Mouse (Mus musculus): Measurements from ENCODE around the gene 1520401A03Rik. TPM values are rescaled to one million over a fixed set of nuclear protein-coding genes. Genes with fewer than 3 reads are reported as not detected.

1520401A03Rik gene
- polyA plus RNA-seq, 1 experiment from 2014 or later: 0.30 TPM

DNA sequence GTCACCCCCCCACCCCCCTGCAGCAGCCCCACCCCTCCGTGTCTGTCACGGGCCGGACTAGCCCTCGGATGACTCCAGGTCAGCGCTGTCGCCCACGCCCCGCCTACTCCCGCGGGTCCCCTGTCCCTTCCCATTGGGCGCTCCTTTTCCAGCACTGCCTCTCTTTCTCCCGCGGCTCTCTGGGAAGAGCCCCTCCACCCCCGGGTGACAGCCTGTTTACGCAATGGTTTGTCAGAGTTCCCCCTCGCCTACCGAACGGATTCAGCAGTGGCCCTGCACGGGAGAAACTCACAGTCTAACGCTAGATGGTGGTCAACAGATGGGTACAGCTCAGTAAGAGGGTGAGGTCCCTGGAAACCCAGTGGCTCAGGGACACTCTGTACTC is 4.2 kb upstream of the 1520401A03Rik start:
- DNase-seq (ENCODE audit: low spot score) (peak; percentile 95), ATAC-seq (replicated peaks; ENCODE audit: low FRiP score, low read depth) (peak; percentile 86)
- Histone ChIP-seq H3K4me2 (ENCODE audit: low read length) (peak overlapping the region; percentile 88), H3K9ac (ENCODE audit: low read depth, low read length) (peak overlapping the region; percentile 73), H3K4me1 (replicated peaks; ENCODE audit: insufficient read depth, low read length) (peaks cover 4% of the 10 kb centered on the region; the same call in 1 of the 2 replicates), H3K36me3 (ENCODE audit: insufficient read depth, low read length) (no peaks in the 10 kb centered on the region), H3K4me3 (replicated peaks; ENCODE audit: low read depth, low read length) (peak overlapping the region; percentile 76), H3K27me3 (ENCODE audit: insufficient read depth, low read length) (no peaks in the 10 kb centered on the region), H3K27ac (peak overlapping the region; percentile 84), H3K9me3 (replicated peaks; ENCODE audit: low read length) (no peaks in the 10 kb centered on the region)
- under 1% methylated on average over 20 of the region's 20 CpGs for WGBS
- peak; percentile 54 for TF ChIP-seq CTCF (IDR thresholded peaks at IDR 0.05; ENCODE audit: low read depth)

GRCm38 (mm10) chr17:23725999-23726757 is 3.6 kb upstream of the 1520401A03Rik start, which contains the start of gene Pkmyt1:
Gene Pkmyt1 (plus strand): TSS chr17:23726336.
- Histone ChIP-seq H3K36me3 (ENCODE audit: insufficient read depth, low read length) (no peaks in the 10 kb centered on the region), H3K27ac (peak within 1 kb of the TSS; percentile 84), H3K27me3 (ENCODE audit: insufficient read depth, low read length) (no peaks in the 10 kb centered on the region), H3K4me3 (replicated peaks; ENCODE audit: low read depth, low read length) (peak within 1 kb of the TSS; percentile 76), H3K4me2 (ENCODE audit: low read length) (peak within 1 kb of the TSS; percentile 88), H3K9me3 (replicated peaks; ENCODE audit: low read length) (no peaks in the 10 kb centered on the region), H3K9ac (ENCODE audit: low read depth, low read length) (peak within 1 kb of the TSS; percentile 73), H3K4me1 (replicated peaks; ENCODE audit: insufficient read depth, low read length) (peaks cover 4% of the 10 kb centered on the region; the same call in 1 of the 2 replicates)
- ATAC-seq (replicated peaks; ENCODE audit: low FRiP score, low read depth): peak; percentile 93
- DNase-seq (ENCODE audit: low spot score): peak; percentile 96
- WGBS: 1% methylated on average over 69 of the region's 73 CpGs
- TF ChIP-seq CTCF (IDR thresholded peaks at IDR 0.05; ENCODE audit: low read depth): peak; percentile 29; the same call in 1 of the 2 replicates

- peak overlapping the region; percentile 76; the same call in 1 of the 2 replicates for H3K4me3 ChIP-seq (replicated peaks; ENCODE audit: low read depth, low read length)
- no peak for TF ChIP-seq CTCF (IDR thresholded peaks at IDR 0.05; ENCODE audit: low read depth)
- H3K4me2 ChIP-seq (ENCODE audit: low read length): peak overlapping the region; percentile 88
- 55% methylated on average over 4 of the region's 4 CpGs for WGBS
- ATAC-seq (replicated peaks; ENCODE audit: low FRiP score, low read depth): no peak
- no peaks in the 10 kb centered on the region for H3K27me3 ChIP-seq (ENCODE audit: insufficient read depth, low read length)
- H3K36me3 ChIP-seq (ENCODE audit: insufficient read depth, low read length): no peaks in the 10 kb centered on the region
- no peak for DNase-seq (ENCODE audit: low spot score)
- H3K9ac ChIP-seq (ENCODE audit: low read depth, low read length): peak overlapping the region; percentile 52
- peaks cover 4% of the 10 kb centered on the region; the same call in 1 of the 2 replicates for H3K4me1 ChIP-seq (replicated peaks; ENCODE audit: insufficient read depth, low read length)
- H3K27ac ChIP-seq: peak overlapping the region; percentile 64; the same call in 1 of the 2 replicates
- H3K9me3 ChIP-seq (replicated peaks; ENCODE audit: low read length): no peaks in the 10 kb centered on the region
Observed at GRCm38 (mm10) chr17:23725477-23725876, 2.9 kb upstream of the 1520401A03Rik start.

- 77% methylated on average over 2 of the region's 2 CpGs for WGBS
- no peak for DNase-seq (ENCODE audit: low spot score)
- no peak for ATAC-seq (replicated peaks; ENCODE audit: low FRiP score, low read depth)
Observed at GRCm38 (mm10) chr17:23721886-23722285, 697 bp downstream of the 1520401A03Rik start.

GRCm38 (mm10) chr17:23719455-23719854 is 3.1 kb downstream of the 1520401A03Rik start:
- Histone ChIP-seq H3K4me2 (ENCODE audit: low read length) (no peak overlapping the region), H3K27me3 (ENCODE audit: insufficient read depth, low read length) (no peaks in the 10 kb centered on the region), H3K4me1 (replicated peaks; ENCODE audit: insufficient read depth, low read length) (no peaks in the 10 kb centered on the region), H3K36me3 (ENCODE audit: insufficient read depth, low read length) (no peaks in the 10 kb centered on the region), H3K9me3 (replicated peaks; ENCODE audit: low read length) (no peaks in the 10 kb centered on the region), H3K9ac (ENCODE audit: low read depth, low read length) (no peak overlapping the region), H3K4me3 (replicated peaks; ENCODE audit: low read depth, low read length) (no peak overlapping the region), H3K27ac (no peak overlapping the region)
- 53% methylated on average over 1 of the region's 1 CpGs for WGBS
- ATAC-seq (replicated peaks; ENCODE audit: low FRiP score, low read depth): no peak
- no peak for DNase-seq (ENCODE audit: low spot score)
- no peak for TF ChIP-seq CTCF (IDR thresholded peaks at IDR 0.05; ENCODE audit: low read depth)

More at GRCm38 (mm10) chr17:23721886-23722285, 697 bp downstream of the 1520401A03Rik start:
- Histone ChIP-seq H3K4me1 (replicated peaks; ENCODE audit: insufficient read depth, low read length) (peaks cover 4% of the 10 kb centered on the region; the same call in 1 of the 2 replicates), H3K9me3 (replicated peaks; ENCODE audit: low read length) (no peaks in the 10 kb centered on the region), H3K4me3 (replicated peaks; ENCODE audit: low read depth, low read length) (no peak overlapping the region), H3K9ac (ENCODE audit: low read depth, low read length) (no peak overlapping the region), H3K27me3 (ENCODE audit: insufficient read depth, low read length) (no peaks in the 10 kb centered on the region), H3K4me2 (ENCODE audit: low read length) (no peak overlapping the region), H3K36me3 (ENCODE audit: insufficient read depth, low read length) (no peaks in the 10 kb centered on the region), H3K27ac (no peak overlapping the region)
- no peak for TF ChIP-seq CTCF (IDR thresholded peaks at IDR 0.05; ENCODE audit: low read depth)

GRCm38 (mm10) chr17:23717003-23717402 is 5.6 kb downstream of the 1520401A03Rik start:
- H3K4me3 ChIP-seq (replicated peaks; ENCODE audit: low read depth, low read length): no peak overlapping the region
- no peaks in the 10 kb centered on the region for H3K27me3 ChIP-seq (ENCODE audit: insufficient read depth, low read length)
- no peaks in the 10 kb centered on the region for H3K9me3 ChIP-seq (replicated peaks; ENCODE audit: low read length)
- no peaks in the 10 kb centered on the region for H3K4me1 ChIP-seq (replicated peaks; ENCODE audit: insufficient read depth, low read length)
- no peak overlapping the region for H3K9ac ChIP-seq (ENCODE audit: low read depth, low read length)
- DNase-seq (ENCODE audit: low spot score) (no peak), ATAC-seq (replicated peaks; ENCODE audit: low FRiP score, low read depth) (no peak)
- no peak overlapping the region for H3K4me2 ChIP-seq (ENCODE audit: low read length)
- no peak overlapping the region for H3K27ac ChIP-seq
- TF ChIP-seq CTCF (IDR thresholded peaks at IDR 0.05; ENCODE audit: low read depth): no peak
- no peaks in the 10 kb centered on the region for H3K36me3 ChIP-seq (ENCODE audit: insufficient read depth, low read length)
- 59% methylated on average over 2 of the region's 2 CpGs for WGBS
